Mouse (Mus musculus) large intestine, adult 2 months (tissue): Measurements from ENCODE around the gene Cad. TPM values are rescaled to one million over a fixed set of nuclear protein-coding genes. Genes with fewer than 3 reads are reported as not detected.

Experiments used
- DNase-seq: peaks from one replicate; pipeline ENCODE4 v3.0.0-alpha.2; 2012; ENCODE audit warnings: low read depth, low spot score
- WGBS: fragments of 180-500 bp; shearing (Covaris S2); methylation state at CpG from one replicate; pipeline ENCODE4 v1.1.7; 2018; 5-methylcytosine and 5-hydroxymethylcytosine counted together
- polyA plus RNA-seq: library from polyadenylated mRNA; depleted of rRNA; stranded (reverse); fragments of >200 nt; gene quantifications from 2 replicates; pipeline ENCODE4 v1.2.3, GENCODE M21; 2012

The Cad gene
- polyA plus RNA-seq, 1 experiment, result 15.1 TPM

DNA sequence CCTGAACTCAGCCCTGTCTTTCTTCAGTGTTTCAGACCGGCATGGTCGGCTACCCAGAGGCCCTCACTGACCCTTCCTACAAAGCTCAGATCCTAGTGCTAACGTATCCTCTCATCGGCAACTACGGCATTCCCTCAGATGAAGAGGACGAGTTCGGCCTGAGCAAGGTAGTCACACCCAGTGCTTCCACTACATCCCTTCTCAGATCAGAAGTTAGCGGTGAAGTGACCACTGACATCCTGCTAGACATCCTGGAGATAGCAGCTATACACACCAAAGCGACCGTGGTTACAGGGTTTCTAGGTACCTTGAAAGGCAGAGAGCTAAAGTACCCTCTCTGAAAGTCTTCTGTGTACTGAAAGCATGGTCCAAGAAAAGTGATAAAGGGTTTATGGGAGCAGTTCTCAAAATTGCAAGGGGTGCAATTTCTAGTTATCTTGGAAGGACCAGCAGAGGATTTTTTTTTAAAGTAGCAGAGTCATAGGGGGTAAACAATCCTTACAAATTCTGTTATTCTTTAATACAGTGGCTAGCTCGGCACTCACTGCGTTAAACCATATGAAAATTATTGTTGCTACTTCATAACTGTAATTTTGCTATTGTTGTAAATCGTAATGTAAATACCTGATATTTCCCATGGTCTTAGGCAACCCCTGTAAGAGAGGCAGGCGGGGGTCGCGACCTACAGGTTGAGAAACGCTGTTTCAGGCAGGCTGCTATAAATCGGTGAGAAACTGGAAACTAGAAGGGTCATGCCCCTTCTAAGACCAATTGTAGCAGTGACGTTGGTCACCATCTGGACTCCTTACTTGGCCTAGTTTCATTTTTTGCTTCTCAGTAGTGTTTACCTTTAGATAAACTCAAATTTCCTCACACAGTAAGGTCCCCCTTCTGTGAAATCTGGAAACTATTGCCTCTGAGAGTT lies 898 bp downstream of the Cad start:
- DNase-seq, result no peak
- WGBS, result 26% methylated on average over 19 of the region's 19 CpGs

DNA sequence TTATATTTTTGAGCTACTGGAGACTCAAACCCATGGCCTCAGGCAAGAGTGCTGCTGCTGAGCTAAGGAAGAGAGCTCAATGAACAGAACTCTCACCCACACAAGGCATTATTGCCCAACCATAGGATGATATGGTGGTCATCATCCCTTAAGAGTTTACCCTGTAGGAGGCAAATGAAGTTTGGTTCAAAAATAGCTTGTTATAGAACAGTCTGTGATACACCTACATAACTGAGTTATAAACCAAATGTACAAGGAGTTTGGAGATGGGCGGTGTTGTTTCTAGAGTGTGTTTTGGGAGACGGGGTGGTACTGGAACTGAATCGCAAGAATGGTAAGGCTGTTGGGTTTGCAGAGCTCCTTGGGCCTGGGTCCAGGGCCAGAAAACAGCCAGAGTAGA lies 15.2 kb downstream of the Cad start:
- WGBS, result 99% methylated on average over 3 of the region's 3 CpGs
- DNase-seq, result no peak

DNA sequence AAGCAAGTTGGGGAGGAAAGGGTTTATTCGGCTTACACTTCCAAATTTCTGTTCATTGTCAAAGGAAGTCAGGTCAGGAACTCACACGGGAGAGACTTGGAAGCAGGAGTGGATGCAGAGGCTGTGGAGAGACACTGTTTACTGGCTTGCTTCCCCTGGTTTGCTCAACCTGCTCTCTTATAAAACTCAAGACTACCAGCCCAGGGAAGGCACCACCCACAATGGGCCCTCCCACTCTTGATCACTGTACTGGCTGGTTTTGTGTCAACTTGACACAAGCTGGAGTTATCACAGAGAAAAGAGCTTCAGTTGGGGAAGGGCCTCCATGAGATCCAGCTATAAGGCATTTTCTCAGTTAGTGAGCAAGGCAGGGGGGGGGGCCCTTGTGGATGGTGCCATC lies 16.5 kb downstream of the Cad start:
- 75% methylated on average over 2 of the region's 2 CpGs for WGBS

DNA sequence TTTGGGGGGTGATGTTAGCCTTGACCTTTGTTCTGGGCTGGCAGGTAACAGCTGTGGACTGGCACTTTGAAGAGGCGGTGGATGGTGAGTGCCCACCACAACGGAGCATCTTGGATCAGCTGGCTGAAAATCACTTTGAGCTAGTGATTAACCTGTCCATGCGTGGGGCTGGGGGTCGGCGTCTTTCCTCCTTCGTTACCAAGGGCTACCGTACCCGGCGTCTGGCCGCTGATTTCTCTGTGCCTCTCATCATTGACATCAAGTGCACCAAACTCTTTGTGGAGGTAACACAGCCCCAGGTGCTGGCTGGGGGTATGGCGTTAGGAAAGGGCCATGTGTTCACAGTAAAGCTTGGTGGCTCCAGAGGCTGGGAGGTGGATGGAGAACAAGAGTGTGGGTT lies 17.2 kb downstream of the Cad start:
- WGBS, result 93% methylated on average over 11 of the region's 11 CpGs
- DNase-seq, result no peak

More for the DNA sequence above, 16.5 kb downstream of the Cad start:
- no peak for DNase-seq

DNA sequence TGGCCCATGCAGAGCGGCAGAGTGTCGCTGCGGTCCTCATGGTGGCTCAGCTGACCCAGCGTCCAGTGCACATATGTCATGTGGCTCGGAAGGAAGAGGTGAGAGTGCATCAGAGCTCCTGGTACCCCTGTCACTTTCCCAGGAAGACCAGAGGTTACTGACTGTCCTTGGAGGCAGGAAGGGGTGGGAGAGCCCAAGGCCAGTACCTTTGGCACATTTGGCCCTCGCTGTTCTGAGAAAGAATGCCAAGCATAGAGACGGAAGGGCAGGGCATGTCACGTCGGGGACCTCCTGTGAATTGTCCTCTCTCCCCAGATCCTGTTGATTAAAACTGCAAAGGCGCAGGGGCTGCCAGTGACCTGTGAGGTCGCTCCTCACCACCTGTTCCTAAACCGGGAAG lies 18.6 kb downstream of the Cad start:
- DNase-seq, result no peak
- 88% methylated on average over 12 of the region's 12 CpGs for WGBS

DNA sequence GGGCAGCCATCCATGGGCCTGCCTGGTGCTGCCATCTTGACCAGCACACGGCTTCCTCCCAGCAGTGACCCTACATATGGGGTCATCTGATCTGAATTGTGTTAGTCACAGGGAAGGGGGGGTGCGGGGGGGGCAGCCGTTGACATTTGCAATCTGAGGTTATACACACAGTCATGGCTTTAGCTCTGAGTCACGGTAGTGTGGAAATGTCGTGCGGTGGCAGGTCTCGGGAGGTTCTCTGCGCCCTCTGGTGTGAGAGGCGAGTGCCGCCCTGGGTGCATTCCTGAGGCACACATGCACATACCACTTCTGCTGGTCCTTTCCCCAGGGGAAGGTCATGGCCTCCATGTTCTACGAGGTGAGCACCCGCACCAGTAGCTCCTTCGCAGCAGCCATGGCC lies 21.8 kb downstream of the Cad start:
- 86% methylated on average over 13 of the region's 13 CpGs for WGBS
- no peak for DNase-seq

DNA sequence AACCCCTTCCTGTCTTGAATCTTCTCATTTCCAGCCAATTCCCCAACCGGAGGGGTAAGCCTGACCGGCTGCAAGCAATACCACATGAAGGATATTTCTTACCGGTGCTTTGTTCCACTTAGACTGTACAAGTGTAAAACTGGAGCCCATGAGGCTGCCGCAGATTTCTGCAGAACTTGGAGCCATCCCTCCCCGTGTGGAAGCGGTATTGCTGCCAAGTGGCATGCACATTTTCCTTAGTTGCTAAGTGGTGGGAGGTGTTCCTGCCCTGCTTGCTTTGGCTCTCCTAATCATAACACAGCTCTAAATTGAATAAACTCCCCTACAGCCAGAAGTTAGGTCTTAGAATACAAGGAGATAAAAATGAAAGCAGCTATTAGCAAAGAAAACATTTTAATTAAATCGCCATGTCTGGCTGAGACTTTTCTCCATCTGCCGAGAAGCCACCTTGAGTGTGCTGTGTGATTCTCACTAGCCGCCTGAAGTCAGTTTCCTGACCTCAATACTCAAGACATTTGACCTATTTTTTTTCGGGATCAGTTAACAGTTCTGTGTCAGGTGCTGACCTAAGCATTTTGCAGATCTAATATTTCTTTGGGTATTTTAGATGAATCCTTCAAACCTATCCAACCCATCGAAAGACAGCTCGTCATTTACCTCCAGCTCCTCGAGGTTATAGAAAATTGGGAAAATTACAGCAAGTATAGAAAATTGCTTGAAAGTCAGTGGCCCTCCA lies 25.6 kb downstream of the Cad start:
- WGBS, result 70% methylated on average over 13 of the region's 13 CpGs
- DNase-seq, result no peak

DNA sequence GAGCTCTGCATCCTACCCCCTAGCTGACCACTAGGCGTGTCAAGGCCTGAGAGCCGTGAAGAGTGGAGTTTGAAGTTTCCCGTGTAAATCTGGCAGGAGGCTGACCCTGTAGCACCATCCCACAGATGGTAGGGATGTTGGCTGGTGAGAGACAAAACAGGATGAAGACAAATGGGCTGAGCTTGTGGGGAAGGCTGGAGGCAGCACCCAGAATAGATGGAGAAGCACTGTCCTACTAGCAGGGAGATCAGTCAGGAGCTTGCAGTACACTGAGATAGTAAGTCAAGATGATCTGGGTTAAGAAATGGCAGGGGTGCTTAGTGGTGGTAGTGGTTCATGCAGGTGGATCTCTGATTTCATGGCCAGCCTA lies 26.2 kb downstream of the Cad start:
- 63% methylated on average over 3 of the region's 3 CpGs for WGBS
- DNase-seq, result no peak

DNA sequence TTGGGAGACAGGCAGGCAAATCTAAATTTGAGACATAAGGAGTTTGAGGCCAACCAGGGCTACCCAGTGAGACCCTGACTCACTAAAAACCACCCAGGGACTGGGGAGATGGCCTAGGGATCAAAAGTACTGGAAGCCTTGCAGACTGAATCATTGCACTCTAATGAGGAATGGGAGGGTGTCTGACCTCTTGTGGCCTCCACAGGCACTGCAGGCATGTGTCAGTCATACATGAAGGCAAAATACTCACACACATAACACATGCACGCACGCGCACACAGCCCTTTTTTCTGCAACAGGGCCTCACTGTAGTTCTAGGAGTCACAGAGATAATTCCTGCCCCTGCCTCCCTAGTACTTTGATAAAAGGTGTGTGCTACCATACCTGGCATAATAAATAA lies 26.8 kb downstream of the Cad start:
- no peak for DNase-seq
- 81% methylated on average over 3 of the region's 3 CpGs for WGBS

DNA sequence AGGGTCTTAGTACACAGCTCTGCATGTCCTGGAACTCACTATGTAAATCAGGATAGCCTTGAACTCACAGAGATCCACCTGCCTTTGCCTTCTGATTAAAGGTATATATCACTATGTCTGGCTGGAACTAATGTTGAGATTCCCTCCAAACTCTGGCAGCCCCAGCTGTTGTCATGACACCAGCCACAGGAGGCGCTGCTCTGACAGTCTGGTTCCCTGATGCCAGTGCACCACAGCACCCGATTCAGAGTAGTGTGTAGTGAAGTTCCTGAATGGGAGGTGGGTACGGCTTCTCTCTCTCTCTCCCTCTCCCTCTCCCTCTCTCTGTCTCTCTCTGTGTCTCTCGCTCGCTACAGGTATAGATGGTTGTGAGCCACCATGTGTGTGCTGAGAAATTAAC lies 27.8 kb downstream of the Cad start:
- 16% methylated on average over 5 of the region's 5 CpGs for WGBS
- DNase-seq, result no peak

DNA sequence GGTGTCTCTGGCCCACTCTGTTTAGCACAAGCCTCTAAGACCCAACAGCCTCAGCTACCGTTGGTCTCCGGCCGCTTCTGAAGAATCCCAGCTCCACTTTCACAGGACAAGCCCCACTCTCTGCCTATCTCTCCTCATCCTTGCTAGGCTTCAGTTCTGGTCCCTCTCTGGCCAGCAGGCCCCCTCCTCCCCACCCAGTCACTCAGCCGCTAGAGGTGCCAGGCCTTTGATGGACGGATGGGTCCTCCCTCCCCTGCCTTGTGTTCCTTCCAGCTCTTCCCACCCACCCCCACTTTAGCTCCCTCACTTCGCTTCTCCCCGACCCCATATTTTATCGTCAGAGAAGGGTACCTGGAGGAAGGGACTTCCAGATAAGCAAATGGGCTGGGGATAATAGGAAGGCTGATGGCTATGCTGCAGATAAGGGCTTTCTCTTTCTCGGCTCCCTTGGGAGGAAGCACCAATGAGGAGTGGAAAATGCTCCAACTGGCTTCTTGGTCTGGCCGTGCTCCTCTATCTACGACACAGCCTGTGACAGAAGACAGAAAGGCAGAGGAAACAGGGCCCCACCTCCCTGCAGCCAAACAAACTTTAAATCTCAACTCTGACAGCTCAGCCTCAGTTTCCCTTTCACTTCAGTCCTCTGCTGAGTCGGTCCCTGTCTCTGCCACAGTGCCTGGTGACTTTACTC lies 28.5 kb downstream of the Cad start:
- 40% methylated on average over 12 of the region's 12 CpGs for WGBS
- DNase-seq, result no peak

DNA sequence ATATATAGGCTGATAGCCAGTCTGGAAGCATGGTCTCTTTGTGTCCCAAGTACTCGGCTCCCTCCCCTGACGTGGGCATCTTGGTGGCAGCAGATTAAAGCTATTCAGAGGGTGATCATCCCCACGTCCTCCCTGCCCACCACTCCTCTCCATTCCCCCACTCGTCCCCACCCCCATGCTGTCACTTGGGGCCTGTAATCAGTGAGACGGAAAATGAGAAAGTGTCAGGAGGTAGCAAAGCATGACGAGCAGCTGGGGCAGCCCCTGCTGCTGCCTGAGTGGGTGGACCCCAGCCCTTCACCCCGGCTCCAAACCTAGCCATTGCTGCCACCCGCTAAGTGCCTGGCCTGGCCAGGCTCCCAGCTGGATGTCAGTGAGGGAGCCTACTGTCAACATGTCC lies 29.4 kb downstream of the Cad start:
- no peak for DNase-seq
- WGBS, result 53% methylated on average over 8 of the region's 8 CpGs

DNA sequence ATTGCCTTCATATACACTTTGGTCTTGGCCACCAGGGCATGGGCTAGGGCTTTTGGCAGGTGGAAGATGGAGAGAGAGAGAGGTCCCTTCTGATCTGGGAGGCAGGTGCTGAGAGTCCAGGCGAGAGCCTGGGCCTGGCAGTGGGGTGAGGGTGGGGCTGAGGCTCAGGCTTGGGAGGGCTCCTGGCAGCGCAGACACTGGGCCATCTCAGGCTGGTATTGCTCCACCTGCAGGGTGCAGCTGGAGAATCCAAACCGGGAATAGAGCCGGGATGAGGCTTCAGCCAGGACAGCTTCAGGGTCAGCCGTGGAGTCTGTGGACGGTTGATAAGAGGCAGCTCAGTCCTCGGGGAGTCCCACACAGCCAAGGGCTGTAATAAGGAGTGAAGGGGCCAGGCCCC lies 32.0 kb downstream of the Cad start:
- 26% methylated on average over 7 of the region's 7 CpGs for WGBS
- DNase-seq, result no peak

DNA sequence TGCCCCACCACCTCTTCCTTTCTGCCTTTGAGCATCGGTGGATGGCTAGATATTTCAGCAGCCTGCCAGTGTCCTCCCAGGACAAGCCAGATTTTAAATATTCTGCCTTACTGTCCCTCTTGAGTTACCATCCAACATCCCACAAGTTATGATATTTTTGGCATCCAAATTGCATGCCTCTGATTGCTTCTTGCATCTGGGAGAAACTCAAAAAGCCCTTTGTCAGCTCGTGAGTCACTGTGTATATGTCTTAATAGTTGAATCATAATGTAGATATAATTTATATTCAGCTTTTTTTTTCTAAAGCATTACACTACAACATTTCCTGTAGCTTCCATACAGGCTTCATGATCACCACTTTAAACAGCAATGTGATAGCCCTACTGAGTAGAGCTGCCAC lies 32.6 kb downstream of the Cad start:
- DNase-seq, result no peak
- 62% methylated on average over 2 of the region's 2 CpGs for WGBS

DNA sequence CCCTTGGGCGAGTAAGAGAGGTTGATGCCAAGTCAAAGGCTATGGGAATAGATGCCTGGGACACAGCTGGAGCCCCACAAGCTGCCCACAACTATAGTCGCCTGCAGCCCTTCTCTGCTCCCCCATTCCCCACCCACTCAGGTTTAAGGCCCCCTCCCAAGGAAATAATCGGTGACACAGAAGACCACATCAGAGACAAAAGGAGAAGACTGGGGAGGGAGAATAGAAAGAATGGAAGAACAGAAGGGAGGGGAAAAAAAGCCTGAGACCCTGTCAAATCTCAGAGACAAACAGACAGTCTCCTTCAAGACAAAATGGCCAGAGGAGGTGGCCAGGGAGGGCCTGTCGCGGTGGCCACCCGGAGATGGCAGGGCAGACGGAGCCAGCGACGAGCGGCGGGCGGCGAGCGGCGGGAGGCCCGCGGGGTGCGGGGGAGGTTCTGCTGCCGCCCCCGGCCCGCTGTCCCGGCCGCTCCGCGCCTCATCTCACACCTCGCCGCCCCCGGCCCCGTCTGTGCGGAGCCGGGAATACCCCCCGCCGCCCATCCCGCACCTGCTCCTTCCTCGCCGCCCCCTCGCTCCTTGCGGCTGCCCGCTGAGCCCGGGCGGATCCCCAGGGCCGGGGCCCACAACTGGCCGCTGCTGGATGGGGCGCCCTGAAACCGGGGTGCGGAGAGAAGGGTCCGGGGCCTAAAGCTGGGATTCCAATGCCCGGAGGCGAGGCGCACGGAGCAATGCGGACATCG lies 37.8 kb downstream of the Cad start:
- no peak for DNase-seq
- 6% methylated on average over 46 of the region's 53 CpGs for WGBS

DNA sequence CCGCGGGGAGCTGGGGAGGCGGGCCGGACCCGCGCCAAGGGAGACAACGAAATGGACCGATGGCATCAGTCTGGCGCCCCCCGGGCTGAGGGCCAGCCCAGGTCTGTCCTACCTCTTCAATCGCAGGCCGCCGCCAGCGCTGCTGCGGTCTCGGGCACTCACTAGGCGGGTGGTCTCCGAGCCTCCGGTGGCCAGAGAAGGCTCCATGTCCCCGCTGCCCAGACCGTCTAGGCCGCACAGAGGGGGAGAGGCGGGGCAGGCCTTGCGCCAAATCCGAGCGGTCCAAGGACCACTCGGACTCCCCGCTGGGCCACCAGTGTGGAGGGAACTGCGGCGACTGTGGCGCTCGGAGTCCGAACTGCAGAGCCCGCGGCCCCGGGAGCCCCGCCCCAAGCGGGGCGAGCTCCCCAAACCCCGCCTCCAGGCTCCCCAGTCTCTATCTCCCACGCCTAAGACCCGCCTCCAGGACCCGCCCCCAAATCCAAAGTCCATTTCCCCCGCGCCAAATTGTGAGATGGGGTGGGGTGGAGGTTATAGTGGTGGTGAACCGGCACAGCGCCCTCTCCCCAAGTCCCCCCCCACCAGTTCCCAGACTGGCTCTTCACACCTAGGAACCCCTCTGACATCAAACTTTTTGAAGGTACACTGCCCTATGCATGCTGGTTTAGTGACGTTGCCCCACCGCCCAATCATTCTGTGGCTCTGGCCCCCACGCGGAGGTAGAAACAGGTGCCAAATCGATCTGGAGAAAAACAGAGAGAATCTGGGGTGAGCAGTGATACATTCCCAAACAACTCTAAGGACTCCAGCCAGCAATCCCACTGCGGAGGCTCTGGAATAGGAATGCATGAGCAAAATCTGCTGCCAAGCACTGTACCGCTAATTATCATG lies 38.8 kb downstream of the Cad start:
- WGBS, result 1% methylated on average over 53 of the region's 54 CpGs
- DNase-seq, result no peak

DNA sequence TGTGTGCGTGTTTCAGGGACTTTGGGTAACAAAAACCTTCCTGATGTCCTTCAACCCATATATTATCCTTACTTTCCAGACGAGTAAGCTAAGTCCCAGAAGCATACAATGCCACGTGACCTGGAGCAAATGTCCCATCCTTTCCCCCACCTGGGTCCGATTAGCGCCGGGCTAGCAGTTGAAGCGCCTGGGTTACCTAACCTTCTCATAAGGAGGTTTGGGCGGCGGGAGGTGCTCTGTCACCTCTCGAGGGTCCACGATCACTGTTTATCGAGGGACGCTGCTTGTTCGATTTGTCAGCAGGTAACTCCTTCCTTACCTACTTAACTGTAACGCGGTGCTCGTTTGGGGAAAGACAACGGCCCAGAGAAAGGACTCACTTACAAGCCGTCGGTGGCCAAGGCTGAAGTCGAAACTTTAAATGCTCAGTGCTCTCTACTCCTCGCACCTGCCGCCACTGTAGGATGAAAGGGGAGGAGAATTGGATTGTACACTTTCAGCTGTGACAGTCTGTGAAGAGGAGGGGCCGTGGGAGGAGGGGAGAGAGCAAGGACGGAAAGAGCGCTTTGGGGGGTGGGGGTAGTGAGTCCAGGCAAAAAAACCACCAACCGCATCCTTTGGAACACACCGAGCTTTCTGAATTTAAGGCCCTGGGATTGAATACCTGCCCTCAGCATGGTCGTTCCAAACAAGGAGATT lies 39.7 kb downstream of the Cad start:
- DNase-seq, result no peak
- 2% methylated on average over 29 of the region's 29 CpGs for WGBS
